Mouse (Mus musculus) heart, adult 2 months (tissue): ENCODE data around the gene Ndst2.

Experiments used
- CTCF ChIP-seq: fragments of 200-600 bp; IDR thresholded peaks from 2 replicates; pipeline ENCODE4 v1.8.1; 2022; ENCODE audit warnings: antibody characterized with exemption, mild to moderate bottlenecking, moderate library complexity
- EP300 ChIP-seq: fragments of 200-500 bp; IDR thresholded peaks from 2 replicates; pipeline ENCODE4 v1.6.1; 2011; ENCODE audit warnings: low read depth, low read length, control low read depth; ENCODE audit not compliant: insufficient read depth

DNA sequence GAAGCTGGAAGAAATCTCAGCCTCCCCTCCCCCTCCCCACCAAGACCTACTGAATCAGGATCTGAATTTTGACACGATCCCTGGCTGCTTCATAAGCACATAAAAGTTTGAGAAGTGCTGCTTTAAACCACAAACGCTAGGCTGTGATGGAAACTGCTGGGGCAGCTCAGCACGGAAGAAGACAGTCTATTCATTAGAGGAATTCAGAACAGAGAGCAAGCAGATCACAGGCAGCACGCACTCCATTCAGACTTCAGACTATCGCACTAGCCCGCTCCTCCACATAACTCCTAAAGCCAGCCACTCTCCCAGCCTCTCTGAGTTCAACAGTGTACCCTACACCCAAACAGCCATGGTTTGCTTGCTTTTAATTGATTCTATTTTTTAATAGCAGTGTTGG, 41.3 kb upstream of the Ndst2 start:
- TF ChIP-seq EP300 (no peak), CTCF (no peak)
